Mouse (Mus musculus) C2C12 (cell line): Measurements from ENCODE around the gene Tpo.

Experiments
- CEBPB ChIP-seq: IDR thresholded peaks from one replicate; pipeline ENCODE4 v1.6.1; 2011; ENCODE audit warnings: low read depth, mild to moderate bottlenecking, control low read depth, moderate library complexity
- CTCF ChIP-seq: IDR thresholded peaks from one replicate; pipeline ENCODE4 v1.5.1; 2011; ENCODE audit not compliant: control insufficient read depth, insufficient read depth, insufficient read length
- MAX ChIP-seq: IDR thresholded peaks from one replicate; pipeline ENCODE4 v1.6.1; 2011; ENCODE audit warnings: mild to moderate bottlenecking, control low read depth

DNA sequence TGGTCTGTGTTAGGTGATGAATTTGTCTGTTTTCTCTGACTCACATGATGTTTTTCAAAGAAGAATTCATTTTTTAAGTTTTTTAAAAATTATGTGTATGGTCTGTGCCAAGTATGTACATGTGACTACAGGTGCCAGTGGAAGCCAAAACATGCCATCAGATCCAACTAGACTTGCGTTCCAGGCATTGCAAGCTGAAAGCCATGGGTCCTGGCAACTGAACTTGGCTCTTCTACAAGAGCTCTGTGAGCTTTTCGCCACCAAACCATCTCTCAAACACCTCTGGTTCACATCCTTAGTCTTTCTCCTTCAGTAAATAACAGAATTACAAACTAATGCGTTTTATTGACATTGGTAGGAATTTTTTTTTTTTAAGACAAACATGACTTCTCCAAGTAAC lies 49.3 kb upstream of the Tpo start:
- no peak for TF ChIP-seq MAX
- TF ChIP-seq CTCF: no peak
- no peak for TF ChIP-seq CEBPB
